Mouse (Mus musculus) midbrain, embryonic 16.5 days (tissue): ENCODE data around the gene Acox2. TPM values are rescaled to one million over a fixed set of nuclear protein-coding genes. Genes with fewer than 3 reads are reported as not detected.

Experiments
- ATAC-seq: fragments of 200-750 bp; cut with Nextera tagmentation; 2 replicates; pipeline ENCODE4 v1.8.0; 2017; ENCODE audit warnings: moderate TSS enrichment
- H3K27ac ChIP-seq: fragments of 300-500 bp; sonication (generic); 2 replicates; pipeline ENCODE4 v1.5.1; 2014; ENCODE audit warnings: mild to moderate bottlenecking, low read length, mixed read lengths
- H3K27me3 ChIP-seq: fragments of 300-500 bp; sonication (generic); 2 replicates; pipeline ENCODE4 v1.6.1; 2014; ENCODE audit warnings: low read depth, low read length, mixed read lengths; ENCODE audit not compliant: control insufficient read depth, insufficient read depth
- H3K36me3 ChIP-seq: fragments of 300-500 bp; sonication (generic); 2 replicates; pipeline ENCODE4 v1.6.1; 2014; ENCODE audit warnings: mild to moderate bottlenecking, low read length, moderate library complexity, mixed read lengths; ENCODE audit not compliant: control insufficient read depth, insufficient read depth
- H3K4me1 ChIP-seq: fragments of 300-500 bp; sonication (generic); 2 replicates; pipeline ENCODE4 v1.6.1; 2014; ENCODE audit warnings: mild to moderate bottlenecking, low read length, mixed read lengths; ENCODE audit not compliant: control insufficient read depth, insufficient read depth
- H3K4me2 ChIP-seq: fragments of 300-500 bp; sonication (generic); 2 replicates; pipeline ENCODE4 v1.6.1; 2014; ENCODE audit warnings: mild to moderate bottlenecking, low read length, mixed read lengths
- H3K4me3 ChIP-seq: fragments of 300-500 bp; sonication (generic); 2 replicates; pipeline ENCODE4 v1.5.1; 2014; ENCODE audit warnings: low read depth, mild to moderate bottlenecking, low read length, moderate library complexity, mixed read lengths
- H3K9ac ChIP-seq: fragments of 300-500 bp; sonication (generic); 2 replicates; pipeline ENCODE4 v1.6.1; 2014; ENCODE audit warnings: low read depth, low read length, mixed read lengths
- H3K9me3 ChIP-seq: fragments of 300-500 bp; sonication (generic); replicated peaks from 2 replicates; pipeline ENCODE4 v1.6.1; 2014; ENCODE audit warnings: mild to moderate bottlenecking, low read length, mixed read lengths; ENCODE audit not compliant: control insufficient read depth, poor library complexity, severe bottlenecking
- WGBS: fragments of 180-500 bp; shearing (Covaris S2); extraction: QIAGEN DNeasy Blood & Tissue Kit; methylation state at CpG from one replicate; pipeline ENCODE4 v1.1.7; 2014; 5-methylcytosine and 5-hydroxymethylcytosine counted together
- polyA plus RNA-seq: library from polyadenylated mRNA; unstranded; fragments of >200 nt; fragmentation: Nextera tagmentation; extraction: Ambion mirVana; gene quantifications from 2 replicates; pipeline ENCODE4 v1.2.1, GENCODE M21; 2015

Gene Acox2
- polyA plus RNA-seq, 1 experiment from 2014 or later, result not detected

DNA sequence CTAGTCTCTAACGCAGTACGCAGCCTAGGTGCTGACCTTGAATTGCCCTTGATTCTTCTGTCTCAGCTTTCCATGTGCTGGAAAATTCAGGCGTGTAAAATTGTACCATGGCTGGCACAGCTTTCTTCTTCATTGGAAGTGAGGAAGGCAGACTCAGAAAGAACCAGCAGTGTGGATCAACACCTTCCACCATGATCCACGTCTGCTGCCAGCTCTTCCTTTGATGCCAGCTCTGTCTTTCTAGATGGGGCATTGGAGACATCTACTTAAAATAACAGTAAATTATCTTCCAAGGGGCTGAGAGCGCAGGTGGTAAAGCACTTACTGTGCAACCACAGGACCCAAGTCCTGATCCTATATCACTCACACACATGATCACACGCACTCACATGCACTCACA is 66.4 kb downstream of the Acox2 start:
- H3K9ac ChIP-seq, result no peak overlapping the region
- no peak overlapping the region for H3K4me2 ChIP-seq
- WGBS, result 92% methylated on average over 6 of the region's 6 CpGs
- H3K27ac ChIP-seq, result no peak overlapping the region
- no peaks in the 10 kb centered on the region for H3K4me1 ChIP-seq
- H3K27me3 ChIP-seq, result no peaks in the 10 kb centered on the region
- no peak overlapping the region for H3K4me3 ChIP-seq
- H3K9me3 ChIP-seq, result no peaks in the 10 kb centered on the region
- ATAC-seq, result no peak
- no peaks in the 10 kb centered on the region for H3K36me3 ChIP-seq

- no peak for ATAC-seq
- Histone ChIP-seq H3K27ac (no peak overlapping the region), H3K9ac (no peak overlapping the region), H3K27me3 (no peaks in the 10 kb centered on the region), H3K4me3 (no peak overlapping the region), H3K36me3 (no peaks in the 10 kb centered on the region), H3K9me3 (no peaks in the 10 kb centered on the region), H3K4me2 (no peak overlapping the region), H3K4me1 (no peaks in the 10 kb centered on the region)
- WGBS, result 66% methylated on average over 12 of the region's 12 CpGs
Measured at GRCm38 (mm10) chr14:8191331-8191965, 67.7 kb downstream of the Acox2 start.

GRCm38 (mm10) chr14:8190556-8190955 is 68.6 kb downstream of the Acox2 start:
- H3K4me3 ChIP-seq, result no peak overlapping the region
- 93% methylated on average over 3 of the region's 3 CpGs for WGBS
- no peak for ATAC-seq
- no peaks in the 10 kb centered on the region for H3K4me1 ChIP-seq
- H3K27me3 ChIP-seq, result no peaks in the 10 kb centered on the region
- H3K9me3 ChIP-seq, result no peaks in the 10 kb centered on the region
- no peaks in the 10 kb centered on the region for H3K36me3 ChIP-seq
- H3K9ac ChIP-seq, result no peak overlapping the region
- H3K27ac ChIP-seq, result no peak overlapping the region
- no peak overlapping the region for H3K4me2 ChIP-seq

GRCm38 (mm10) chr14:8186278-8187045 is 72.7 kb downstream of the Acox2 start:
- H3K4me1 ChIP-seq, result no peaks in the 10 kb centered on the region
- no peak overlapping the region for H3K4me2 ChIP-seq
- no peak overlapping the region for H3K27ac ChIP-seq
- no peaks in the 10 kb centered on the region for H3K27me3 ChIP-seq
- H3K9me3 ChIP-seq, result no peaks in the 10 kb centered on the region
- no peak overlapping the region for H3K9ac ChIP-seq
- no peak overlapping the region for H3K4me3 ChIP-seq
- no peaks in the 10 kb centered on the region for H3K36me3 ChIP-seq
- WGBS, result 87% methylated on average over 6 of the region's 6 CpGs
- ATAC-seq, result no peak

- no peaks in the 10 kb centered on the region for H3K36me3 ChIP-seq
- no peak overlapping the region for H3K4me3 ChIP-seq
- no peak overlapping the region for H3K4me2 ChIP-seq
- H3K27me3 ChIP-seq, result no peaks in the 10 kb centered on the region
- no peak overlapping the region for H3K9ac ChIP-seq
- H3K27ac ChIP-seq, result no peak overlapping the region
- 68% methylated on average over 3 of the region's 3 CpGs for WGBS
- ATAC-seq, result no peak
- no peaks in the 10 kb centered on the region for H3K9me3 ChIP-seq
- no peaks in the 10 kb centered on the region for H3K4me1 ChIP-seq
Measured at GRCm38 (mm10) chr14:8183330-8183729, 75.8 kb downstream of the Acox2 start.

DNA sequence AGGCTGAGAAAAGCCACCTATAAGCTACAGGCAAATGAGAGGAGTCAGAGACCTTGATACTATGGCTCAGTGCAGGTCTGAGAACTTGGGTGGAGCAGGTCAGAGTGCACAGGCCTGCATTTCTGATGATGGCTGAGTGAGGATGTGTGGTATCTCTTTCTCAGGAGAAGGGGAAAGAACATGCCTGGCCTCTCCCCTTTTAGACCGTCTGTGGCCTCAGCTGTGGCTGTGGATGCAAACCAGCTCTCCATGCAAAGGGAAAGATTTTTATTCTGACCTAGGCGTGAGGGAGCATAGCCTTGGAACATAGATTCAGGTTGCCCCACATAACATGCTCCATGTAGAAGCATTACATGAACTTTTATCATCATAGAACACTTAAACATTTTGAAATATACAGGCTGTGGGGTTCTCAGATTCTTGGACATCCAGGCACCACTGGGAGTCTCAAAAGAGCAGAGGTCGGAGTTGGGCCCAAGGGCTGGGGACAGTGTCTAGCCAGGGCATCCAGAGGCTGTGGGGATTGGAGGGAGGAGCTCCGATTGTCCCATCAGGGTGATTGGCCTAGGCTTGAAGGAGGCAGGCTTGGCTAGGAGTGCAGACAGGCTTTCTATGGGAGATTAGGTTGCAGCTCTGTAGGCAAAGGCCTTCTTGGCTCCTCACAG is 78.7 kb downstream of the Acox2 start:
- no peaks in the 10 kb centered on the region for H3K36me3 ChIP-seq
- ATAC-seq, result no peak
- H3K4me3 ChIP-seq, result no peak overlapping the region
- H3K9me3 ChIP-seq, result no peaks in the 10 kb centered on the region
- 84% methylated on average over 4 of the region's 4 CpGs for WGBS
- H3K4me2 ChIP-seq, result no peak overlapping the region
- H3K27ac ChIP-seq, result no peak overlapping the region
- no peaks in the 10 kb centered on the region for H3K4me1 ChIP-seq
- no peaks in the 10 kb centered on the region for H3K27me3 ChIP-seq
- no peak overlapping the region for H3K9ac ChIP-seq

DNA sequence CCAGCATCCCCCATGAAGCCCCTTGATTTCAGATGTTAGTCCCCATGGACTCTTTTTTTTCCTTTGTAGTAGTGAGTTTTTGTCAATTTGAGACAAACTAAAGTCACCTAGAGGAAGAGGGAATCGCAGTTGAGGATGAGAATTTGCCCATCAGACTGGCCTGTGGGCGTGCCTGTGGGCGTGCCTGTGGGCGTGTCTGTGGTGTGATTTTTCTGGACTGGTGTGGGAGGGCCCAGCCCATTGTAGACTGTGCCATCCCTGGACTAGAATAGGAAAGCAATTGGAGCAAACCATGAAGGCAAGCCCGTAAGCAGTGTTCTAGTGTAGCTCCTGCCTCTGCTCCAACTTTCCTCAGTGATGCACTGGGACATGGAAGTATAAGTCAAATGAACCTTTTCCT is 82.9 kb downstream of the Acox2 start:
- H3K9me3 ChIP-seq, result no peaks in the 10 kb centered on the region
- no peak overlapping the region for H3K9ac ChIP-seq
- H3K27ac ChIP-seq, result no peak overlapping the region
- no peak overlapping the region for H3K4me3 ChIP-seq
- no peaks in the 10 kb centered on the region for H3K27me3 ChIP-seq
- no peak for ATAC-seq
- WGBS, result 61% methylated on average over 5 of the region's 5 CpGs
- no peaks in the 10 kb centered on the region for H3K36me3 ChIP-seq
- peaks cover 7% of the 10 kb centered on the region for H3K4me1 ChIP-seq
- no peak overlapping the region for H3K4me2 ChIP-seq
